Mouse (Mus musculus): ENCODE measurements at regions not wholly inside any gene's neighbourhood (a gene's known extent, or its start where the extent isn't known, plus 50 kb on each side); places are given as distances from the start of the nearest gene placed in this dataset.
"Not testable (repeated sequence)": the region's sequence is repeated elsewhere in the genome, so short reads cannot be mapped to it uniquely, and the experiment has no call there.

DNA sequence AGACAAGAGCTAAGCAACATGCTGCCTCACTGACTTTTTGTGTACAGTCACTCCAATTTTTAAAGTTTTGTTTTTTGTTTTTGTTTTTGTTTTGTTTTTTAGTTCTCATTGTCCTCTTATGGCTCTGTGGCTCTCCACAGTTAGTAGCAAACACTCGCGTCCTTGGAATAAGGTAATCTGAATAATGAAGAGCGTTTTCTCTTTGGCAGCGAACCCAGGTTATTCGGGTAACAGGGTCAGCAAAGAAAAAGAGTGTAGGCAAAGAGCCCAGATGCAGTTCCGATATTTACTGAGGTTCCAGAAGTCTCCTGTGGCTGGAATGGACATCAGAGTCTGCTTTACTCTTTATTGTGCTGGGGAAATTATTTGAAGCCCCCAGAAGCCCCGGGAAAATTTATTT lies 381.4 kb upstream of the Arid1b start:
- Histone ChIP-seq H3K27ac (ENCODE audit: low read depth, low read length) (no peak overlapping the region), H3K9me3 (ENCODE audit: low read length) (no peaks in the 10 kb centered on the region), H3K4me3 (ENCODE audit: low read depth, low read length) (no peak overlapping the region), H3K4me1 (ENCODE audit: insufficient read depth, low read length) (no peaks in the 10 kb centered on the region), H3K9ac (replicated peaks; ENCODE audit: low read length, poor library complexity, severe bottlenecking) (no peak overlapping the region), H3K36me3 (ENCODE audit: insufficient read depth, low read length) (no peaks in the 10 kb centered on the region), H3K4me2 (ENCODE audit: low read depth, low read length, poor library complexity, severe bottlenecking) (no peak overlapping the region), H3K27me3 (ENCODE audit: insufficient read depth, low read length) (no peaks in the 10 kb centered on the region)
- DNase-seq (ENCODE audit: low spot score), result no peak
- ATAC-seq (ENCODE audit: low FRiP score), result no peak
- no peak for TF ChIP-seq CTCF (IDR thresholded peaks at IDR 0.05)
- WGBS, result 77% methylated on average over 7 of the region's 7 CpGs

DNA sequence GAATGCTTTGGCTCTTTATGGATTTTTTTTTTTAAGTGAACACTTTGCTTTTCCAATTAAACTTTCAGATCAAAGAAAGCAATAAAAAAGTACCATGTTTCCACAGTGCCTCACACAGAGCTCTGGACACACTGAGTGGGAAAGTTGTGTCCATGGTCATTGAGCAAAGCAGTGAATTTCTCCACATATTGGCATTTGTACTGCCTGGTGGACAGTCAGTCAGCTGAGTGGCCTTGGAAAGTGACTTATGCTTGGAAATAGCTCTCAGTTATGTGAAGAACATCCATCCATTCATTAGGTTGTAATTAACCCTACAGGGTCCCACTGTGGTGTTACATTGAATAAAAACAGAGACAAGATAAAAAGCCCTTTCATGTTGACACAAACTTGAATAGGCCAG lies 373.8 kb upstream of the Arid1b start:
- Histone ChIP-seq H3K4me1 (ENCODE audit: insufficient read depth, low read length) (no peaks in the 10 kb centered on the region), H3K9ac (replicated peaks; ENCODE audit: low read length, poor library complexity, severe bottlenecking) (no peak overlapping the region), H3K4me2 (ENCODE audit: low read depth, low read length, poor library complexity, severe bottlenecking) (no peak overlapping the region), H3K36me3 (ENCODE audit: insufficient read depth, low read length) (no peaks in the 10 kb centered on the region), H3K27me3 (ENCODE audit: insufficient read depth, low read length) (no peaks in the 10 kb centered on the region), H3K27ac (ENCODE audit: low read depth, low read length) (no peak overlapping the region), H3K9me3 (ENCODE audit: low read length) (no peaks in the 10 kb centered on the region), H3K4me3 (ENCODE audit: low read depth, low read length) (no peak overlapping the region)
- DNase-seq (ENCODE audit: low spot score), result no peak
- ATAC-seq (ENCODE audit: low FRiP score), result no peak
- TF ChIP-seq CTCF (IDR thresholded peaks at IDR 0.05), result no peak

DNA sequence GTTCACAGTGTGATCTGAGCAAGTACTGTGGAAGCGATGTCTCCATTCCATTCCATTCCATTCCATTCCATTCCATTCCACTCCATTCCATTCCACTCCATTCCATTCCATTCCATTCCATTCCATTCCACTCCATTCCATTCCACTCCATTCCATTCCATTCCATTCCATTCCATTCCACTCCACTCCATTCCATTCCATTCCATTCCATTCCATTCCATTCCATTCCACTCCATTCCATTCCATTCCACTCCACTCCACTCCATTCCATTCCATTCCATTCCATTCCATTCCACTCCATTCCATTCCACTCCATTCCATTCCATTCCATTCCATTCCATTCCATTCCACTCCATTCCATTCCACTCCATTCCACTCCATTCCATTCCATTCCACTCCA lies 368.0 kb upstream of the Arid1b start:
- ATAC-seq (ENCODE audit: low FRiP score); H3K27ac ChIP-seq (ENCODE audit: low read depth, low read length); H3K36me3 ChIP-seq (ENCODE audit: insufficient read depth, low read length); H3K4me1 ChIP-seq (ENCODE audit: insufficient read depth, low read length); H3K9me3 ChIP-seq (ENCODE audit: low read length); H3K4me3 ChIP-seq (ENCODE audit: low read depth, low read length); H3K27me3 ChIP-seq (ENCODE audit: insufficient read depth, low read length); H3K9ac ChIP-seq (replicated peaks; ENCODE audit: low read length, poor library complexity, severe bottlenecking); DNase-seq (ENCODE audit: low spot score); H3K4me2 ChIP-seq (ENCODE audit: low read depth, low read length, poor library complexity, severe bottlenecking): not testable (repeated sequence)
- WGBS, result 100% methylated on average over 1 of the region's 1 CpGs

DNA sequence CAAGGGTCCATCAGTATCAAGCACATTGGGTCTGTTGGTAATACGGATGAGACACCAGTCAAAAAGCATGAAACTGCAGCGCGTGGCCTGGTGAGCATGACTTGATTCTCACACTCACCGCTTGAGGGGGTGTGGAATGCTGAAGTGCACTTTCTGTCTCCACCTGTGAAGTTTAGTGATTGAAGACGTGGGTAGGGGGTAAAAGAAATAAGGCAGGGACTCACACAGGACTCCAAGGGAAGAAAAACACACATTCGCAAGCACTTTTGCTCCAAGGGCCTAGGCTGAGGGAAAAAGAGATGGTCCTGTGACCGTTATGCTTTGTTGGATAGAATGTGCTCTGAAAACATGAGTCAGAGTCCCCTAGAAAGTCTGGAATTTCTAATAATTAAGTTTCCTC lies 366.6 kb upstream of the Arid1b start:
- no peaks in the 10 kb centered on the region for H3K27me3 ChIP-seq (ENCODE audit: insufficient read depth, low read length)
- no peak overlapping the region for H3K27ac ChIP-seq (ENCODE audit: low read depth, low read length)
- H3K4me3 ChIP-seq (ENCODE audit: low read depth, low read length), result no peak overlapping the region
- ATAC-seq (ENCODE audit: low FRiP score) (no peak), DNase-seq (ENCODE audit: low spot score) (no peak)
- no peaks in the 10 kb centered on the region for H3K36me3 ChIP-seq (ENCODE audit: insufficient read depth, low read length)
- no peaks in the 10 kb centered on the region for H3K4me1 ChIP-seq (ENCODE audit: insufficient read depth, low read length)
- H3K4me2 ChIP-seq (ENCODE audit: low read depth, low read length, poor library complexity, severe bottlenecking), result no peak overlapping the region
- 85% methylated on average over 7 of the region's 7 CpGs for WGBS
- no peak overlapping the region for H3K9ac ChIP-seq (replicated peaks; ENCODE audit: low read length, poor library complexity, severe bottlenecking)
- no peak for TF ChIP-seq CTCF (IDR thresholded peaks at IDR 0.05)
- no peaks in the 10 kb centered on the region for H3K9me3 ChIP-seq (ENCODE audit: low read length)

DNA sequence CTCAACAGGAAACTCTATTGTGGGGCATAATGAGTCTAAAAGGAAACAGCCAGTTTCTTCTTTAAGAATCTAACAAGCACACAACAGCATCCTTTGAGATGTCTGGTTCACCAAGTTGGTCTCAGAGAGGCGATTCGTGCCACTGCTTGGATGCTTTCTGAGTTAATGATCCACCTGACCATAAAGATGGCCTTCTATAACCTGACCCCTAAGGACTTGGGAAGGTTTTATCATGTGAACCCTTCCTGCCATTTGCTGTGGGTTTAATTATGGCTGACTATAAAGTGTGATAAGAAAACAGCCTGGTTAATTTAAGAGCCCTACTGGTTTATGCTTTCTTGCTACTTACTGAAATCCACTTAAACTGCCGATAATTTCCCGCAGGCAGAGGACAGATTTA lies 363.0 kb upstream of the Arid1b start:
- Histone ChIP-seq H3K27me3 (ENCODE audit: insufficient read depth, low read length) (no peaks in the 10 kb centered on the region), H3K9ac (replicated peaks; ENCODE audit: low read length, poor library complexity, severe bottlenecking) (no peak overlapping the region), H3K4me2 (ENCODE audit: low read depth, low read length, poor library complexity, severe bottlenecking) (no peak overlapping the region), H3K27ac (ENCODE audit: low read depth, low read length) (no peak overlapping the region), H3K4me1 (ENCODE audit: insufficient read depth, low read length) (no peaks in the 10 kb centered on the region), H3K4me3 (ENCODE audit: low read depth, low read length) (no peak overlapping the region), H3K9me3 (ENCODE audit: low read length) (no peaks in the 10 kb centered on the region), H3K36me3 (ENCODE audit: insufficient read depth, low read length) (no peaks in the 10 kb centered on the region)
- DNase-seq (ENCODE audit: low spot score) (no peak), ATAC-seq (ENCODE audit: low FRiP score) (no peak)
- 85% methylated on average over 4 of the region's 4 CpGs for WGBS
- TF ChIP-seq CTCF (IDR thresholded peaks at IDR 0.05), result no peak

DNA sequence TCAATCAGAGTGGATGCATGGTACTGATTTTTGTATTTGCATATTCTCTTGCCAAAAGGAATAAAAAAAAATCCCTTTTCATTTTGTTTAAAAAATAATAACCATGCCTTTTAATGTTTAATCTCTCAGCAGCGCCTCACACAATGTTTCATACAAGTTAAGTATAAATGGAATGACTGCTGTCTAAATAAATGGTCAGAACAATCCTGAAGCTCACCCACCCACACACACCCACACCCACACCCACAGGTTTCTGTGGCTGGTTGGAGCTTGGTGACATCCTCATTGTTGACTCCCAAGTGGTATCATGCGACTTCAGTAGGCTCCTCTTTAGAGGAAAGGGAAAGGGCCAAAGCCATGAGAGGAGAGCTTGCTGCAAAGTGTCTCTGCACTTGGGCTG lies 361.6 kb upstream of the Arid1b start:
- no peak for TF ChIP-seq CTCF (IDR thresholded peaks at IDR 0.05)
- no peaks in the 10 kb centered on the region for H3K36me3 ChIP-seq (ENCODE audit: insufficient read depth, low read length)
- no peak overlapping the region for H3K4me2 ChIP-seq (ENCODE audit: low read depth, low read length, poor library complexity, severe bottlenecking)
- H3K9ac ChIP-seq (replicated peaks; ENCODE audit: low read length, poor library complexity, severe bottlenecking), result no peak overlapping the region
- no peak overlapping the region for H3K4me3 ChIP-seq (ENCODE audit: low read depth, low read length)
- H3K27me3 ChIP-seq (ENCODE audit: insufficient read depth, low read length), result no peaks in the 10 kb centered on the region
- no peaks in the 10 kb centered on the region for H3K9me3 ChIP-seq (ENCODE audit: low read length)
- no peak for DNase-seq (ENCODE audit: low spot score)
- H3K4me1 ChIP-seq (ENCODE audit: insufficient read depth, low read length), result no peaks in the 10 kb centered on the region
- ATAC-seq (ENCODE audit: low FRiP score), result no peak
- WGBS, result 85% methylated on average over 2 of the region's 2 CpGs
- no peak overlapping the region for H3K27ac ChIP-seq (ENCODE audit: low read depth, low read length)

DNA sequence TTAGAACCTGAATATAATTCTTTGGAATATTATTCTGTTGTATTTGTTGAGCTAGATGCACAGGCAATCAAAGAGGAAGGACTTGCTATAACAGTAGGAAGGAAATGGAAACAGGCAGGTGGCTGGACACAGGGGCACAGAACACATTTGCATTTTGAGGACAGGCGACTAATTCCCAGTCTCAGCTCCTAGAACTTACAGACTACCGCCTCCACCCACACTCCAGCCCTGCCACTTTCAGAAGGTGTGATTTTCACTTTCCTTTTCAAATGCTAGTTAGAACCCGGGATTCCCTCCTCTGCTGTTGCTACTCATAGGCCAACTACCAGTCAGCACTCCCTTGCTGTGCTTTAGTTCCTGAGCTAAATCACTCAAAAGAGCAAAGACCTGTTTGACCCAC lies 360.4 kb upstream of the Arid1b start:
- no peaks in the 10 kb centered on the region for H3K9me3 ChIP-seq (ENCODE audit: low read length)
- no peak for DNase-seq (ENCODE audit: low spot score)
- H3K4me1 ChIP-seq (ENCODE audit: insufficient read depth, low read length), result no peaks in the 10 kb centered on the region
- WGBS, result 59% methylated on average over 3 of the region's 3 CpGs
- ATAC-seq (ENCODE audit: low FRiP score), result no peak
- H3K27ac ChIP-seq (ENCODE audit: low read depth, low read length), result no peak overlapping the region
- no peak overlapping the region for H3K9ac ChIP-seq (replicated peaks; ENCODE audit: low read length, poor library complexity, severe bottlenecking)
- H3K4me3 ChIP-seq (ENCODE audit: low read depth, low read length), result no peak overlapping the region
- H3K36me3 ChIP-seq (ENCODE audit: insufficient read depth, low read length), result no peaks in the 10 kb centered on the region
- TF ChIP-seq CTCF (IDR thresholded peaks at IDR 0.05), result no peak
- no peaks in the 10 kb centered on the region for H3K27me3 ChIP-seq (ENCODE audit: insufficient read depth, low read length)
- H3K4me2 ChIP-seq (ENCODE audit: low read depth, low read length, poor library complexity, severe bottlenecking), result no peak overlapping the region
